Mouse (Mus musculus): ENCODE measurements around the gene Gm20518. TPM values are rescaled to one million over a fixed set of nuclear protein-coding genes. Genes with fewer than 3 reads are reported as not detected.

Gm20518 gene
- polyA plus RNA-seq, 1 experiment from 2014 or later, result 0.35 TPM

DNA sequence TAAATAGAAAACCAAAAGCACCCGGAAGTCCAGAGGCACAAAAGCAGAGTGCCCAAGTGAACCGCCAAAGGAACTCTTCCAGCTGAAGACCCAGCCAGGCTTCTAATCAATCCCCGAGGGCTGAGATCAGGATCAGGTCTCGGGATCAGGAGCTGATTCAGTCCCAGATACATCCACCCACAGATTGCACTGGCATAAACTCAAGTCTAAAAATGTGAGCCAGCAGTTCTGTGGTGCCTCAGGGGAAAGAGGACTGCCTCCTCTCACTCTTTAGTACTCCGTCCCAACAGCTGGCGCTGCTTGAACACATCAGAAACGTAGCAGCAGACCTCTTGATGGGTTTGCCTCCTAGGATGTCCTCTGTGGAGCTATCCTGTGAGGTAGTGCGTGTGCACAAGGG is 74.9 kb downstream of the Gm20518 start:
- 85% methylated on average over 8 of the region's 8 CpGs for WGBS
- no peaks in the 10 kb centered on the region for H3K36me3 ChIP-seq
- H3K27me3 ChIP-seq (replicated peaks), result peaks cover 40% of the 10 kb centered on the region
- peaks cover 17% of the 10 kb centered on the region for H3K4me1 ChIP-seq
- ATAC-seq (ENCODE audit: low FRiP score), result no peak
- peak overlapping the region; percentile 52; the same call in 1 of the 2 replicates for H3K9ac ChIP-seq (replicated peaks)
- no peak overlapping the region for H3K4me3 ChIP-seq (replicated peaks)
- H3K9me3 ChIP-seq (replicated peaks), result no peaks in the 10 kb centered on the region
- peak overlapping the region; percentile 77 for H3K4me2 ChIP-seq
- peak overlapping the region; percentile 72 for H3K27ac ChIP-seq (replicated peaks)

DNA sequence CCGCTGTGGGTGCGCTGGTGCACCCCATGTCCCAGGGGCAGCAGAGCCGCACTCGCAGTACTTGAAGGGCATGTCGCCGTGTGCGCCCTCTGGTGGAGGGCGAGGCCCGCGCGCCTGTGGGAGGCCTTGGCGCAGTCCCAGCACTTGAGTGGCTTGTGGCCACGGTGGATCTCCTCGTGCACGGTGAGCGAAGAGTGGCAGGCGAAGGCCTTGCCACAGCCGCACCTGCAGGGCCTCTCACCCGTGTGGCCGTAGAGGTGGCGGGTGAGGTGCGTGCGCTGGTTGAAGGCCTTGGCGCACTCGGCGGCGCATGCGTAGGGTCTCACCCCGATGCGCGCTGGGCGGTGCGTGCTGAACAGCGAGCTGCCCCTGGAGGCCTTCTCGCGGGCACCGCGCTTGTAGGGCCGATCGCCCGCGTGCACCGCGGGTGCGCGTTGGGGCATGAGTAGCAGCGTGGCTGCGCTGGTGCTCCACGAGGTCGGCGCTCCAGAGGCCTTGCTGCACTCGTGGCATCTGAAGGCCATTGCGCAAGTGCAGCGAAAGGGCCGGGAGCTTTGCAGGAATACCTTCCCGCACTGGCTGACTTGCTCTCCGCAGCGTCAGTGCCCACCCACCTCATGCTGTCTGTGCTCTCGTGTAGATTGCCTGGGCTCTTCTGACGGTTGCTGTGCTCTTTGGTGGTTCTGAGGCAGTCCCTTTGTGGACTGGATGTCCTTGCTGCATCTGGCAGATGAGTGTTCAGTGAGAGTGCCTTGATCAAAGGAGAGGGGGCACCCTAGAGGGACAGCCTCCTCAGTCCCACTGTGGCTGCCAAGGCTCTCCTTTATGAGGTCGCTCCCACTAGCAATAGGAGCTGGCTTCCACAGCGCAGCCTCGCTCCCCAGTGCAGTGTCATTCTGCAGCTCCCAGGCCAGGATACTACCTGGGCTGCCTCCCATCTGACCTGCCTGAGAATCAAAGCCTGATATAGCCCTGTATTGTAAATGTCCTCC is 75.8 kb downstream of the Gm20518 start:
- Histone ChIP-seq H3K27ac (replicated peaks) (peak overlapping the region; percentile 72), H3K36me3 (no peaks in the 10 kb centered on the region), H3K9me3 (replicated peaks) (no peaks in the 10 kb centered on the region), H3K4me3 (replicated peaks) (peak overlapping the region; percentile 49), H3K4me2 (peak overlapping the region; percentile 77), H3K9ac (replicated peaks) (peak overlapping the region; percentile 52), H3K4me1 (peaks cover 17% of the 10 kb centered on the region), H3K27me3 (replicated peaks) (peaks cover 41% of the 10 kb centered on the region)
- WGBS, result 1% methylated on average over 63 of the region's 63 CpGs
- ATAC-seq (ENCODE audit: low FRiP score), result peak; percentile 91

DNA sequence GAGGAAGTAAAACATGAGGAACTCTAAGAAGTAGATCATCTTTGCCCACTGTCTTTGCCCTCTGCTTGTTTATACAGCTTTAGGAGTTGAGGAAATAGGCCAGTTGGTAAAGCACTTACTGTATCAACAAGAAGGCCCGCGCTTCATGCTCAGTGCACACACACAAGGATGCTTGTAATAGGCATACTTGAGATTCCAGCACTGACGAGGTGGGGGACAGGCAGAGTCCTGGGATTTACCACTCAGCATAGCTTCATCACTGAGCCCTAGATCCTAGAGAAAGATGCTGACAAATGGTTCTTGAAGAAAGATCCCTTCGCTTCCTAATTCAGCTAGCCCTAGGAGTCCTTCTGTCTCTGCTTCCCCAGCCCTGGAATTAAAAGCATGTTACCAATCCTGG is 78.3 kb downstream of the Gm20518 start:
- Histone ChIP-seq H3K27me3 (replicated peaks) (peaks cover 40% of the 10 kb centered on the region), H3K27ac (replicated peaks) (no peak overlapping the region), H3K36me3 (no peaks in the 10 kb centered on the region), H3K4me3 (replicated peaks) (no peak overlapping the region), H3K9ac (replicated peaks) (no peak overlapping the region), H3K4me1 (peaks cover 30% of the 10 kb centered on the region), H3K9me3 (replicated peaks) (no peaks in the 10 kb centered on the region), H3K4me2 (no peak overlapping the region)
- 61% methylated on average over 4 of the region's 4 CpGs for WGBS
- no peak for ATAC-seq (ENCODE audit: low FRiP score)

DNA sequence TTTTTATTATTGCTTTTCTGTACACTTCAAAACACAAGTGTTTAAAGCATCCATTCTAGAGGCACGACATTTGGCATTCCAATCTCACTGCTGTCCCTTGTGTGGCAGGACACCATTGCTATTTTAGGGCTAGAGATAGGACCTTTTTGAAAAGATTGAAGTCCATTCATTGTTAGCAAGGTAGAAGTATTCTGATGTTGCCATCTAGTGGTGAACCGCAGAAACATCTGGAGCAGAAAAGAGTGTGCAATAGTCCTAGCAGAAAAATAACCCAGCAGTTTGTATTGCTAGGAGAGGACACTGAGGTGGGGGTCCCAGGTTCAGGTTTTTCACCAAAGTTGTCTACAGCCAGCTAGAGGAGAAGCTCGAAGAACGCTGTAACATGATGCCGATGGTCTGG is 79.4 kb downstream of the Gm20518 start:
- no peak for ATAC-seq (ENCODE audit: low FRiP score)
- no peak overlapping the region for H3K4me3 ChIP-seq (replicated peaks)
- WGBS, result 8% methylated on average over 5 of the region's 5 CpGs
- H3K9ac ChIP-seq (replicated peaks), result no peak overlapping the region
- no peaks in the 10 kb centered on the region for H3K9me3 ChIP-seq (replicated peaks)
- H3K27ac ChIP-seq (replicated peaks), result no peak overlapping the region
- H3K4me2 ChIP-seq, result no peak overlapping the region
- H3K4me1 ChIP-seq, result peaks cover 38% of the 10 kb centered on the region
- peaks cover 36% of the 10 kb centered on the region for H3K27me3 ChIP-seq (replicated peaks)
- H3K36me3 ChIP-seq, result no peaks in the 10 kb centered on the region

DNA sequence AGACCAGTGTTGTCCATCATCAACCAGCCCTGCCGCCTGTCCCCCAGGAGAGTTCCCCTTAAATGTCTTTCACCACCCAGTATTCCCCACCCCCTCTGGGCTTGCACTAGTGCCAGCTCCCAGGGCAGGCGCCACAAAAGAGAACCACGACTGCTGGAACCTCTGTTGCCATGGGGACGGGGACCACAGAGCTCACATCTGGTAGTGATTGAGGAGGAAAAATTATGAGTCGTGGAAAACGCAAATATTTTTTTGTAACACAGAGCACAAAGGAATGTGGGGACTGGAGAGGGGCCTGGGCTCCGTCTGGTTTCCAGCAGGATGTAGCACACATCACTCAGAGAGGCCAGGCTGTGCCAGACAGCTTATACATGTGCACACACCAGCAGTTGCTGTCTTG is 81.8 kb downstream of the Gm20518 start:
- Histone ChIP-seq H3K4me2 (no peak overlapping the region), H3K4me1 (peaks cover 36% of the 10 kb centered on the region), H3K4me3 (replicated peaks) (no peak overlapping the region), H3K27me3 (replicated peaks) (peaks cover 44% of the 10 kb centered on the region), H3K27ac (replicated peaks) (peak overlapping the region; percentile 43), H3K9ac (replicated peaks) (no peak overlapping the region), H3K9me3 (replicated peaks) (no peaks in the 10 kb centered on the region), H3K36me3 (no peaks in the 10 kb centered on the region)
- ATAC-seq (ENCODE audit: low FRiP score), result no peak
- 17% methylated on average over 7 of the region's 7 CpGs for WGBS

DNA sequence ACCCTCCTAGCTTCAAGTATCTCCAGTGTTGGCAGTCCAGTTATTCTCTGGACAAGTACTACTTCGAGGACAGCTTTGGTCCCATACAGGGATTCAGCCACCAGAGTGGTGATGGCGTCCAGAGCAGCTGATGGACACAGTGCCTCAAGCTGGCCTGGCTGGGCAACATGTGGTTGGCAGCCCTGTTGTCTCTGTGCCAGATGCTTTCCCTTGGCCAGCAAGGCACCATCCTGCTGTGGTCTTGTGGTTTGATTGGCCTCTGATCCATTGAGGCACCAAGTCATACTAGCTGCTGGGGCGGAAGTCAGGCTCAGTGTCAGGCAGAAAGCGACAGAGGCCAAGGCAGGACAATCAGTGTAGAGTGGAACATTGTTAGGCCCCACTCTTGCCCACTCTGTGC is 82.3 kb downstream of the Gm20518 start:
- Histone ChIP-seq H3K36me3 (no peaks in the 10 kb centered on the region), H3K4me2 (no peak overlapping the region), H3K4me3 (replicated peaks) (no peak overlapping the region), H3K27ac (replicated peaks) (peak overlapping the region; percentile 43; the same call in 1 of the 2 replicates), H3K9ac (replicated peaks) (no peak overlapping the region), H3K4me1 (peaks cover 42% of the 10 kb centered on the region), H3K9me3 (replicated peaks) (no peaks in the 10 kb centered on the region), H3K27me3 (replicated peaks) (peaks cover 45% of the 10 kb centered on the region)
- no peak for ATAC-seq (ENCODE audit: low FRiP score)
- 83% methylated on average over 4 of the region's 4 CpGs for WGBS

DNA sequence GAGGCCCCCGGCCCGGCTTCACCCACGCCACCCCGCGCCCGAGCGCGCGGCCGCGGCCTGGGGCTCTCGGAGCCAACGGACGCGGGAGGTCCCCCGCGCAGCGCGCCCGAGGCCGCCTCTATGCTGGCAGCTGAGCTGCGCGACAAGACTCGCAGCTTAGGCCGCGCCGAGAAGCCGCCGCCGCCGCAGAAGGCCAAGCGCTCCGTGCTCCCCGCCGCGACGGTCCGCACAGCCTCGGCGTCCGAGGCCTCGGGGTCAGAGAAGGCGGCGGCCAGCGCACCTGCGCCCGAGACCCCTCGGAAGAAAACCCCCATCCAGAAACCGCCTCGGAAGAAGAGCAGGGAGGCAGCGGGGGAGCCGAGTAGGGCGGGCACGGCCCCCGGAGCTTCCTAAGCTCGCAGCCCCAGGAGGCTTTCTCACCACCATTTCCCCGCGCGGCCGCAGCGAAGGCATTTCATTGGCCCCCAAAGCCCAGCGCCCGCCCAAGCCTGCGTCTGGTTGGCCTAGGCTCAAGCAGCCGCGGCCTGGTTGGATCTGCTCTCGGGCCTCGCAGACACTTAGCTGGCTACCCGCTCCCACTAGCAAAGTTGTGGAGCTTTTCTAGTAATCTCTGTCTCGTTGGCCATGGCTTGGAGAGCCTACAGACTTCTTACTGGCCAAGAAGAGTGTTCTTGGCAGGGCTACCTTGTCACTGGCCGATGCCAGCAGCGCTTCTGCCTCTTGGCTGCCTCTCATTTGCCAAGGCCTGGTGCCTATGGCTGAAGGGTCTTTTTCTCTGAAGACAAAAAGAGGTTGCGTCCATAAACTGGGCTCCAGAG is 84.1 kb downstream of the Gm20518 start:
- Histone ChIP-seq H3K9ac (replicated peaks) (peak overlapping the region; percentile 87), H3K4me1 (peaks cover 59% of the 10 kb centered on the region), H3K4me3 (replicated peaks) (peak overlapping the region; percentile 65), H3K27me3 (replicated peaks) (peaks cover 46% of the 10 kb centered on the region), H3K36me3 (no peaks in the 10 kb centered on the region), H3K27ac (replicated peaks) (peak overlapping the region; percentile 92), H3K4me2 (peak overlapping the region; percentile 96), H3K9me3 (replicated peaks) (no peaks in the 10 kb centered on the region)
- peak; percentile 86 for ATAC-seq (ENCODE audit: low FRiP score)
- WGBS, result 2% methylated on average over 73 of the region's 73 CpGs

DNA sequence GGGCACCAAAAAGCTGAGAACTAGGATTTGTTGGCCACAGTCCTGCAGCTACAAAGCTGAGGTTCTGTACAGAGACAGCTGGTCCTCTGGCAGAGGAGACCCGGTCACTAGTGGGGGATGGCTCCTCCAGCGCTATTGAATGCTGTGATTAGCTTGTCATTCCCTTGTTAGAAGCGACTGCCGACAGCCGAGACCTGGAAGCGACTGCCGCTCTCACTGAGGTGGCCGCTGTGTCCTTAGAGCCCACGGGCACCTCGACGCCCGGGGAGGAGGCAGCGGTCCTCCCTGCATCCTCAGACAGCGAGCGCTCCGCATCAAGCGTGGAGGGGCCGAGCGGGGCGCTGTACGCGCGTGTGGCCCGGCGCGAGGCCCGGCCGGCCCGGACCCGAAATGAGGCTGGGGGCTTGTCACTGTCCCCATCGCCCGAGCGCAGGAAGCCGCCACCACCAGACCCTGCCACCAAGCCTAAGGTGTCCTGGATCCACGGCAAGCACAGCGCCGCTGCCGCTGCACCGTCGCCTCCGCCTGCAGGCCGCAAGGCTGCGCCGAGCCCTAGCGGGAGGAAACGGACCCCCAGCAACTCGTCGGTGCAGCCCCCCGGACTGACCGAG is 84.8 kb downstream of the Gm20518 start:
- Histone ChIP-seq H3K27ac (replicated peaks) (peak overlapping the region; percentile 92), H3K4me1 (peaks cover 66% of the 10 kb centered on the region), H3K4me2 (peak overlapping the region; percentile 96), H3K27me3 (replicated peaks) (peaks cover 52% of the 10 kb centered on the region), H3K4me3 (replicated peaks) (peak overlapping the region; percentile 65), H3K9me3 (replicated peaks) (no peaks in the 10 kb centered on the region), H3K36me3 (no peaks in the 10 kb centered on the region), H3K9ac (replicated peaks) (peak overlapping the region; percentile 87)
- WGBS, result 4% methylated on average over 48 of the region's 50 CpGs
- peak; percentile 25; the same call in 1 of the 2 replicates for ATAC-seq (ENCODE audit: low FRiP score)

DNA sequence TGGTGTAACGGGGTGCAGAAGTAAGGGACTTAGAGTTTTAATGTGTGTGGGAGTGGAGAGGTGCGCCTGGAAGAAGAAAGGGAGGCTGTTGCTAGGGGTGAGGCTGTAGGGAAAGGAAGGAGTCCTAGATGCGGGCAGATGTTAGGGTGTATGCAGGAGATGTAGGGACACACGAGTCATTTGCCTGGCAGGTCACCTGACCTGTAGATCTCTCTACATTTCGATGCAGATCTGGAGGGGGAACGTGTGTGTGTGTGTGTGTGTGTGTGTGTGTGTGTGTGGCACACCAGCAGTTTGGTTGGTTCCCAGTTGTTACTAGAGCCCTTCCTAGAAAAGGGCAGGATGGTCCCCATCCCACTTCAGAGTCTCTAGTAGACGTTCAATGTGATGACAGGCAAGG is 86.5 kb downstream of the Gm20518 start:
- Histone ChIP-seq H3K4me2 (peak overlapping the region; percentile 70), H3K27me3 (replicated peaks) (peaks cover 62% of the 10 kb centered on the region), H3K27ac (replicated peaks) (no peak overlapping the region), H3K36me3 (no peaks in the 10 kb centered on the region), H3K4me1 (peaks cover 63% of the 10 kb centered on the region), H3K4me3 (replicated peaks) (peak overlapping the region; percentile 39), H3K9me3 (replicated peaks) (no peaks in the 10 kb centered on the region), H3K9ac (replicated peaks) (no peak overlapping the region)
- 12% methylated on average over 7 of the region's 7 CpGs for WGBS
- ATAC-seq (ENCODE audit: low FRiP score), result no peak

DNA sequence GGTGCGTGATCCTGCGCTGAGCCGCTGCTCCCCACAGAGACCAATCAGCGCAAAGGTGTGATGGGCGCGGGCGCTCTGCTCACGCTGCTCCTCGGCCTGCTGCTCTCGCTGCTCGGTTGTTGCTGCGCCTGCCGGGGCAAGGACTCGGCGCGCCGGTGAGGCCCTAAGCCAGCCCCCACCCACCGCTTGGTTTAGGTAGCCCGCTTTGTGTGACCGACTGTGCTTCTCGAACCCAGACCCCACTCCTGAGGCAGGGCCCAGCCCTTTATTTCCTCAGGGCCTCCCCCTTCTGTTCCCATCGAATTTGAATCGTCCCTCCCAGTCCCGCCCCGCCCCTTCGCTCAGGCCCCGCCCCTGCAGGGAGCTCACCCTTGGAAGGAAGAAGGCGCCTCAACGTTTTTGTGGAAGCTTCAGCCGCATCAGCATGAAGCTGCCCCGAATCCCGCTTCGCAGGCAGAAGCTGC is 87.0 kb downstream of the Gm20518 start:
- ATAC-seq (ENCODE audit: low FRiP score), result no peak
- no peak overlapping the region for H3K27ac ChIP-seq (replicated peaks)
- peak overlapping the region; percentile 70 for H3K4me2 ChIP-seq
- no peak overlapping the region for H3K9ac ChIP-seq (replicated peaks)
- H3K4me3 ChIP-seq (replicated peaks), result peak overlapping the region; percentile 39
- no peaks in the 10 kb centered on the region for H3K36me3 ChIP-seq
- H3K4me1 ChIP-seq, result peaks cover 58% of the 10 kb centered on the region
- WGBS, result 1% methylated on average over 33 of the region's 33 CpGs
- peaks cover 67% of the 10 kb centered on the region for H3K27me3 ChIP-seq (replicated peaks)
- no peaks in the 10 kb centered on the region for H3K9me3 ChIP-seq (replicated peaks)
